Mouse (Mus musculus): Measurements from ENCODE around the gene Adh7.
A peak's percentile ranks its signal among the peaks of the same experiment; 100 is the strongest.

Gene Adh7

DNA sequence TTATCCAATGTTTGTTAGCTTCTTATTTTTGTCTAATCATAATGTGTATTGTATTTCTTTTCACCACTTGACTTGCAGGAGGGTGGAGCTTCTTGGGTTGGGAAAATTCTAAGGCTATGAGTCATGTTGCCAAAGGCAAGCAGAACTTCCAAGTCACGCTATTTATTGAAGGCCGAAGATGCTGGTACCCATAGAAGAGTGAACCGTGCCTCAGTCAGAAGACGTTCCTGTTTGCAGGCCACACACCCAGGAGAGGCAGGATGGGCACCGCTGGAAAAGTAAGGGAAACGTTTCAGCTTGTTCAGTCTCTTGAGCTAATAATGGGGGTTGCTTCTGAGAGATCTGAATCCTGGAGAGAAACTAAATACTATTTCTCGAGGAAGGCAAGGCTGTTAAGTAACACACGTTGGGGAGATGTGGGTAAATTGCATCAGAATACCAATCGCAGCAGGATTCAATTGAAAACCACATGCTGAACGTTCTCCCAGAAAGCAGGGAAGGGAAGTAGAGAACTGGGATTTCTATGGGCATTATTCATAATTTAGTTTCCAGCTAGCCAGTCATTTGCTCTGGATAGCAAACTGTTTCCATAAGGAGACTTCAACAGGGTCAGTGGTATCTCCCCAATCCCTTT, at the start of gene Adh7:
Gene Adh7, plus strand, starts transcription at position 130 of the 634 bp plus-strand sequence.
- no peak for DNase-seq (ENCODE audit: low spot score)

DNA sequence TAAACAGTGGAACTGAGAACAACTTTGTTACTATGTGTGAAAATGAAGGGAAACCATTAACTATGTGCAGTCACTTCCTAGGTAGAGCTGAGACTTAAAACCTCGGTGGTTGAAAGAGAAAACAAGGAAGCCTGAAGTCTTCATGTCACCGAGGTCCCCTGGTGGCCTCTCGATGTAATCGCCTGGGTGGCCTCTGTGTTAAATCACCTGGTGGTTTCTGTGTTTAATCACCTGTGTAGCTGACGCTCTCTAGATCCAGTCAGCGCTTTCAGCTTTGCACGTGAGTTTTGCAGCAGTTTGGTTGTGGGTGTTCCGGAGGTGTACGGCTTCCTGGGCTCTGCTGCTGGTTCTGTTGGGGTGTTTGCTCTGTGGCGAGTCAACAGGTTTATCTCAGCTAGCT, 44.3 kb upstream of the Adh7 start:
- no peak for DNase-seq (ENCODE audit: low spot score)

DNA sequence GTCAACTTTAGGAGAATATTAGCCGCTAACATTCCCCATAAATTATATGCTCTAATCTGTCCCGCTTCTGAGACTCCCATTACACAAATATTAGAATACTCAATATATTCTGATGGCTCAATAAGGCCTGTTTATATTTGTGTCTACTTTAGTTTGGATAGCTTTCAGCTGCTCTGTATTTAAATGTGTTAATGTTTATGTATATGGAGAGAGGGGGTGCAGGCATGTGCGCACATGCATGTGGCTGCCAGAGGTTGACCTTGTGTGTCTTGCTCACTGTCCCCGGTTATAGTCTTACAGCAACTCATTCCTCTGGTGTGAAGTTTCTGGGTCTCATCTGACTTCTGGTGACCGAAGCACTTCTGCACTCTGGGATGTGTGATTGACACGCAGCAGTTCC, 42.0 kb upstream of the Adh7 start:
- DNase-seq (ENCODE audit: low spot score), result no peak

DNA sequence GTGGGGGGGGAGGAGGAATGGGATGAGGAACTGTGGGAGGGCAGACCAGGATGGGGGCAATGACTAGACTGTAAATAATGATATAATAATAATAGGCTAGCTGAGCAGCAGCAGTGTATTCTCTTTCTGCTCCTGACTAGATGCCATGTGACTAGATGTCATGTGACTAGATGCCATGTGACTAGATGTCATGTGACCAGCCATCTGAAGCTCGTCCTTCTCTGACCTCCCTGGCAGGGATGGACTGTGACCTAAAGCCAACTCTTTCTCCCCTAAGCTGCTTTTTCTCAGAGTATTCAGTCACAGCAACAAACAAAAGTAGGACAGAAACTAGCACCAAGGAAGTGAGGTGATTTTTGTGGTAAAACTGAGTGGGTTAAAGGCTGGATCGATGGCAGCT, 35.5 kb upstream of the Adh7 start:
- DNase-seq (ENCODE audit: low spot score), result no peak

DNA sequence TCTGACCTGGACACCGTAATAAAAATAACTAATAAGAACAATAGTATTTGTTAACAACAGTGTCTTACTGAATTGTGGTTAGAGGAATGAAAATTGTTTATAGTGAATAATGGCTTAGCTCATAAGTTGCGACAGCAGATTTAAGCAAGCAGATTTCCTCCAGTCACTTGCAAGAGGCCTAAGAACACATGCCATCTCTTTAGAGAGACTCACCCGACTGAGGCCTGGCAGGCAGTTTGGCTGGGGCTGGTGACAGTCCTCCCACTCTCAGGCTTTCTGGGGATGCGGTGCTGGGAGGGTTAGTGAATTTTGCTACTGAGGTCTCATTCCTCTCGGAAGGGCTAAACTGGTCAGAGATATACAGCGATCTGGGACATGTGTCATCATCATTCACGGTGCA, 34.2 kb upstream of the Adh7 start:
- no peak for DNase-seq (ENCODE audit: low spot score)

DNA sequence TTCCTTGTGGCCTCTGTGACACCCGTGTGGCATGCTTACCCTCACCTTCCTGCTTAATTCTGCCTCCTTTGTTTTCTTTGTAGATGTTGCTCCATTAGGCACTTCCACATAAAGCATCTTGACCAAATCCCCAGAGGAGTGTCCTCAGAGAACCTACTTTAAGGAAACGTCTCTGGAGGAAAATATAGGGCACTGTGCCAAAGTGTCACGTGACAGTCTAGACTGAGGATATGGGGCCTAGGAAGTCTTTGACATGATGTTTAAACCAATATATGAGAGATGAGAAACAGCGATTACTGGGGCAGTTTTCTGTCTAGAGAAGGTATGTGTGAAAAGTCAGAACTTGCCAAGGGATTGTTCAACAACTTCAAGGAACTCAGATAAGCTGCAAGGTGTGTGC, 32.3 kb upstream of the Adh7 start:
- DNase-seq (ENCODE audit: low spot score), result no peak

DNA sequence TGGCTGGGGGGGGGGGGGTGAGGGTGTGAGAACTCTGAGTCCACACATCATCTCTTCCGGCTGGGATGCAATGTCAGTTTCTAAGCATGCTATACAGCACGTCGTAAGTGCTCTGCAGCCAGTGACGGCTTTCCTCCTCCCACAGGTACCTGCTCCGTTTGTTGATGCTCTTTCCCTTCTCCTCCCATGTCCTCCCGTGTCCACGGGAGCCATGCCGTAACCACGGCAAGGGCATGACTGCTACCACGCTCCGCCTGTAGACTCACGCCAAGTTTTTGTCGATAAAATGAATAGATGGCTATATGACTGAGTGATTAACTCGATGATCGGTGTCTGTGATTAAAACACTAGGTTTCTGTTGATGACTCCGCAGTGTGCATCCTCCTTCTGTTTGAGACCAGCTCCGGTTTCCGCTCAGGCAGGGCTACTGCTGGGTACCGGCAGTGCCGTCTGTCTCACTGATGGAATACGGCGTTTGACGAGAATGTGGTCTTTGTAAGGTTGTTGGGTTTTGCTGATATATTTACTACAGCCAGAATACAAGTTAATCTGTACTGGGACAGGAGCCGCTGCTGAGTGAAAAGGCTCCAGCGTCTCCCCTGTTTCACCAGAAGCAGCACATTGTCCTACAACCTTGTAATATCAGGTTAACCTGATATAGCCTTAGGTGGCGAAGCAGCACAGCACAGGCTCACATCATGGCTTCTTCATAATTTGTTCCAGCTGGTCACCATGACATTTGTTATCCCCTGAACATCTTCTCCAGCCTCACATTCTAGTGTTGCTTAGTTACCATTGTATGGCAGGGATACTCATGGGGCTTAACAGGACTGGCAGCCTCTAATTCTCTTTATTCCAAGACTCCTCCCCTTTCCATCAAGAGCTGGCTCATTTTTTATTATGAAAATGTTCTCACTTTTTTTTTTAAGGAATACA, 31.3 kb upstream of the Adh7 start:
- DNase-seq (ENCODE audit: low spot score), result no peak

DNA sequence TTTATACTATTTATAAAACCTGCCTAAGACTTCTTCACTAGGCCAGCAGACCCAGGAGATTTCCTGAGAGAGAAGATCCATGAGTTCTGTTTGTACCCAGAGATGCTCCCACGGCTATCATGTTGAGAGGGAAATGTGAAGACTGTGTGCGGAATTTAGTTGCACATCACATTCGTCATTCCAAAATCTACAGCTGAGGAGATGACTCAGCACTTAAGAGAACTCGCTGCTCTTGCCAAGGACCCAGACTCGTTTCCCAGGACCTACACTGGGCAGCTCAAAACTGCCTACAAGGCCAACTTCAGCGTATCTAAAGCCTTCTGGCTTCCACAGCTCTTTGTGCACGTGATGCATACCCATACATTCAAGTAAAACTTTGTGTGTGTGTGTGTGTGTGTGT, 25.3 kb upstream of the Adh7 start:
- no peak for DNase-seq (ENCODE audit: low spot score)

DNA sequence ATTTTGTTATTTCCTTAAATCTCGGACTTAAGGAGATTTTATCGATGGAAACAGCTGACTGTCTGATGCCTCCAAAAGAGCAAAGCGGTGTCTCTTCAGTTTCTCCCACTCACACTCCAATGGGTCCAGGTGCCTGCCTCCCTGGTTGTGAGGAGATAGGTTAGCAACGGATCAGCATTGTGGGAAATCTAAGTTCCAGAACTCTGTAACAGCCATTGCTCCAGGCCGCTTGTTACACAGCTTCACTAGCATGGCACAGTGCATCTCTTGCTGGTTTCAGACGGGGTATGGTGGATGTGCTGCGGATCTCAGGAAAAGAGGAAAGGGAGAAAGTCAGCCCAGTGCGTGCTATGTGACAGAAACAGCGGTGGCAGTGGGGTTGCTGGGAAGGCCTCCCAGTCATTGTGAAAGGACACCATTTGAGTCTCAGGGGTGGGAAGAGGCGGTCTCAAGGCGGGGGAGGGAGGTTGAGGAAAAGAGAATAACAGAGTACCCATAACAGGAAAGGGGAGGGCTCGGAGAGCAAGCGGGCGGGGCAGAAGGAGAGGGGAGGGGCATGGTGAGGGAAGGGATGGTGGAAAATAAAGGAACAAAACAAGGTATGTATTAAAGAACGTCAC, 23.8 kb upstream of the Adh7 start, which contains the start of gene 4930579F01Rik:
Gene 4930579F01Rik, minus strand, starts transcription at position 143 of the 620 bp plus-strand sequence.
- no peak for DNase-seq (ENCODE audit: low spot score)

DNA sequence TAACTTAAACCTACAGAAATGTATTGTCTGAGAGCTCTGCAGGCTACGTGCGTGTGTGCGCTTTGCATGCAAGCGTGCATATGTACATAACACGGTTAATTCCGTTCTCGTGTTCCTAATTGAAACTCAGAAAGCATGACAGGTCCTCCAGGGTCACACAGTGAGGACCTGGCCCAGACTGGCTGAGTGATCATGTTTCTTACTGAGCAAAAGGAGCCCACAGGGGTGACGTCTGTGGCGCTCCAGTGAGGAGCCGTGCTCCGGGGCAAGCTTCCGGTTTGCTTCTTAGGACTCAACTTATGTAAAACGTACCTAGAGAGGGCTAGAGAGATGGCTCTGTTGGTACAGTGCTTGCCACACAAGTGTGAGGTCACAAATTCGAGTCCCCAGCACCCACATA, 20.5 kb upstream of the Adh7 start:
- DNase-seq (ENCODE audit: low spot score), result no peak

DNA sequence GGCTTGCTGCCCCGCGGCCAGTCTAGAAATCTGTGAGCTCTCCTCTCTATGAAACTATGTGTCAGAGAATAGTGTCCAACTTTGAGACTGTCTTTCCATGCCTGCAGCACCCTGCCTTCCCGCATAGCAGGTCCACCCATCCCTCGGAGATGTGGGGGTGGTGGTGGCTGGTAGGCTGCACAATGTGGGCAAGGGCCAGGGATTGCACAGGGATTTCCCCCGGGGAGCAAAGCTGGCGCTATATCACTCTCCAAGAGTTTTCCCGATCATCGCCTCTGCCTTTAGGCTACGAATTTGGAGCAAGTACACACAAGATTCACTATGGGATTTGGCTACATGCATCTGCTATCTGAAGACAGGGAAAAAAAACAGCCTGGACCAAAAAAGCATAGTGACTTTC, 20.0 kb upstream of the Adh7 start:
- DNase-seq (ENCODE audit: low spot score), result no peak

DNA sequence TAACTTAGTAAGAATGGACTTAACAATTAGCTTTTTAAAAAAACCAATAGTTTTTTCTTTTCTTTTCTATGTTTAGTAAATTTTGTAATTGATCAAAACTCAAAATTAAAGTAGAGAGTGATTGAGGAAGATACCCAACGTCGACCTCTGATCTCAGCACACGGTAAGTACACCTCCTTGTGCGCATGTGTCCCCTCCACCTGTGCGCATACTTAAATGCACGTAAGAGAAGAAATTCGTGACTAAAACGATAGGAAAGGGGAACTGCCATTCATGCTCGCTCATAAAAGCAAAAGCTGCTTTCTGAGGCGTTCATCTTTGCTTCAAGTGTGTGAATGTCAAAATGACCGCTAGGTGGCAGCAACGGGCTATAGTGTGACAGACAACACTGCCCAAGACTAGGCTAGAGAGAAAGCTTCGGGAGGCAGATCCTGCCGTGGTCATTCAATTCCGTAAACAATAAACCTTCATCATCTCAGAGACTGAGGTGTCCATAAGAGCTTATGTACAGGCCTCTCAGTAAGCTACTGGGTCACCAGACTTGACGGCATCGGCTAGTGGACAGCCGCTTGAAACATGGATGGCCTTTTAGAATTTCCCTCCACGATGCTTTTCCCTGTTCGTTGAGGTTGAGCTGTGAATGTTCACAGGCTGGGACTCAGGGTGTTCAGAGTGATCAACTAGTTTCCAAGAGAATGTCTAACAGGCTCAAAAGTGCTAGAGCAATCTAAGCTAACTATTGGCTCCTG, 19.4 kb upstream of the Adh7 start:
- DNase-seq (ENCODE audit: low spot score), result peak; percentile 95

DNA sequence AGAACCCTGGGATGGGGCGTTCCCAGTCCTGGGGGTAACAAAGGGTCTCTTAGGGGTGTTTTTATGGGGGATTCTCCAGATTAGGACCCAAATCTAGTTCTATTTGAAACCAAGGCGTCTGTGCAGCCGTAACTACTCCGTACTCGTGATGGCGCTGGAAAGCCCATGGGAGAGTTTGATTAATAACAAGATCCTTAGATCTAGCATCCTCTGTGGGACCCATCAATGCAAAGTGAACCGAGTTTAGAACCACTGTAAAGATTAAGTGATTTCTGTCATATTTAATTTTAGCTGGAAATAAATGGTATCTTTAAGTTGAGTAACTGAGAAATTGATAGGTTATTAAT, 18.9 kb upstream of the Adh7 start:
- DNase-seq (ENCODE audit: low spot score), result no peak

DNA sequence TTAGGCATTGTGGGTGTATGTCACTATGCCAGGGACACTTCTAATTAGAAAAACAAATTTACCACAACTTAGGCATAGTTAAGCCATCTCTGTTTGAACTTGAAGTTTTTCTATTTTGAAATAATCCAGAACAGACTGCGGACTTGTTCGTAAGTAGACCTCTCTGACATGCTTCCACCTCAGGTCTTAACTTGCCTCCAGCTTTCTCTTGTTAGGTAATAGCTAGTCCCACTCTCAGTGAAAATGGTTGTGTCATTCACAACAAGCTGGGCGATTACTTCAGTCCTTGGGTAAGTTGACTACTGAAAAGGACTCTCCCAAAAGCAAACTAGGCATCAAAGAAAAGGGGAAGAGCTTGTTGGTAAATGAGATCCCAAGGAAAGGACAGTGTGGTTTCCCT, 8.7 kb upstream of the Adh7 start:
- DNase-seq (ENCODE audit: low spot score), result no peak

DNA sequence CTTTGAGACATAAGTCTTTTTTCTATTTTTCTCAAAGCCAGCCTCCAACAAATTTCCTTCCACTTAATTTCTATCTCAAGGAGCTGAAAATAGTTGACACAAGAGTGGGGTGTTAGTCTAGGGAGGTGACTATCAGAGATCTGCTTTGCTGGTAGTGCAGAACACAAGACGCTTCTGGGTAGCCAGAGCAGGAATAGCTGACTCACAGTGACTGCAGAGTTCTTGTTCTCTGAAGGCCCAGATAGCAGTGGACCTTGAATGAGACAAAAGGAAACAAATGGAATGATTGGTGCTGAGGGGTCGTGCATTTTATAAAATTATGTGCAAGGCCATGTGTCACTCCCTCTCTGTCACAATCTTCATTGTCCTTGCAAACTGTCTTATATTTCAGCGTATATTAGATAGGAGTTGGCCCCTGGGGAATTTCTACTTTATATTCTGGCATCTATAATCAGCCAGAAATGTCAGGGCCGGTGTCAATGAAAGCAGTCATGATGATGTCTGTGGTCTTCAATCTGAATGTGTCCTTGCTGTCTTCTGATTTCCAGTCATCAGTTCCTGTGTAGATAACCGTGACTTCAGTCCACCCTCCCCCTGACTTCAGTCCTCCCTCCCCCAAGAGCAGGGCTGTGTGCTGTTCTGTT, 7.0 kb upstream of the Adh7 start:
- DNase-seq (ENCODE audit: low spot score), result no peak

DNA sequence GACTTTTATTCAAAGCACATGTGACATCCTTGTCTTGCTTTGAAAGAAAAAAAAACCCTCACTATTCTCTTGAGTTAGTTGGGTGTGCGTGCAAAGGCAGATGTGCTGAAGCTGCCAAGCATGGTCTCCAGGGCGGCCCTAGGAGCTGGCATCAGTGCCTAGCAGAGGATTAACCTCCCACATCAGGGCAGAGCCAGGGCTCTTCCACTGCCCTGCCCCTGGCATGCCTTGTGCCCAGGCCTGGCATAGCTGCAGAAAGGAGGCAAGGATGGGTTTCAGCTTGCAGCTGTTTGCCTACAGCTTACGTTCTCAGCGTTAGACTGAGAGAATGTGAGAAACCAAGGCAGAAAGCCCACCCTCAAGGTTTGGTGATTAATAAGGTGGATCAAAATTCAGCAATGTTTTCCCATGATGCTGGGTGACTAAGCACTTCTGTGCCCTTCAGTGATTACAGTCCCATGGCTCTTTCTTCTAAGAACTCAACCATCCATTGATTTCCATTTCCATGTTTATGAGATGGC, 5.1 kb upstream of the Adh7 start:
- no peak for DNase-seq (ENCODE audit: low spot score)

DNA sequence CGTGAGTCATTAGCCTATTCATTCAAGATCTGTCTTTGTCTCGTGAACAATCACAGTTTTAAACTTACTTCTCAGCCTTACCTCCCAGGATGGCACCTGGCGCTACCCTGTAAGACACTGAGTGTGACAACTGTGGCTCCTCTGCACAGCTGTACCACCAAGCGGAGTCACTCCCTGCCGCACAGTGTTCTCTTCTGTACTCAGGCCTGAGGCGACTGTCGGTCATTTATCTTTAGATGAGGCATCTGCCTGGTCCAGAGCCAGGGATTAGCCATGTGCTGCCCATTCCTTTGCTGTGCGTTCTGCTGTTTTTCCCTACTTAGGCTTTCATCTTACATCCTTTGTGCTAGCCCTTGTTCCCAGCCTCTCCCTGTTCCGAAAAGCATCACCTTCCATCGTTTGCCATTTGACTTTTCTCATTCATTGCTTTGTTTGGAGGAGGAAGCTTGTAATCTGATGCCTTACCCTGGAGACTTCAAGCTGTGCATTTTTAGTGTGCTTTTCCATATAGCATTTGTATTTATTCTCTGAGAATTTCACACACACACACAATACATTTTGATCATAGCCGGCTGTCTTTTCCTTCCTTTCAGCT, 2.1 kb upstream of the Adh7 start:
- no peak for DNase-seq (ENCODE audit: low spot score)

DNA sequence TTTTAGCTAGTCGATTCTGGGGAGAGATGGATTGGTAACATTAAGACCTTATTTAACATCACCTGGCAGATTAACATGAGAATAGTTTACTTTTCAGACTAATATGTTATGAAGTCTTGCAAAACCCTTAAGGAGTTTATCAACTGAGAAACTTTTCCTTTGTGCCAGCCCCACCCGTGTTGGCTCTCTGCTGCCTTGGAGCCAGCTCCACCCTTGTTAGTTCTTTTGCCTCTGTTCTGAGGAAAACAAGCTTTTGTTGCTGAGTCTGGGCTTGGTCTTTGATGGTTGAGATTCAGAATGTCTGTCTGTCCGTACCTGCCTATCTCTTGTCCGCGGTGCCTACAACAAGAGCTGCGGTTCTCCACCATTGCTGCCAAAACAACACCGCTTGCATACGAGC, 1.5 kb upstream of the Adh7 start:
- DNase-seq (ENCODE audit: low spot score), result no peak

DNA sequence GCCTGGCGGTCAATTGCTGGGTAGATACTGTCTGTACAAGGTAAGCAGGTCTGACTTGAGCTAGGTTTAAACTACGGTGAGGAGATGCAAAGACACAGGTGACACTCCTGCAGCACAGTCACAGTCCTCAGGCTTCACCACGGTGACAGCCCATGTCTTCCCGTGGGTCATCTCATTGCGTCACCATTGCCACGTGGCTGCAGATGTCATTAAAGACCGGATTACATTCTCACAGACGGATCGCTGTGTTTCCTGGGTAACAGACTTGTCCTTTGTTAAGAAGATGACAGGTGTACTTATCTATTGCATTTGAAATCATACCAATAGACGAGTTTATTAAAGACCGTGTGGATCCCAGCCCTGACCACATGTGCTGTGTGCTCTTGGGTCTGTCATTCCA, 3.6 kb downstream of the Adh7 start:
- no peak for DNase-seq (ENCODE audit: low spot score)

DNA sequence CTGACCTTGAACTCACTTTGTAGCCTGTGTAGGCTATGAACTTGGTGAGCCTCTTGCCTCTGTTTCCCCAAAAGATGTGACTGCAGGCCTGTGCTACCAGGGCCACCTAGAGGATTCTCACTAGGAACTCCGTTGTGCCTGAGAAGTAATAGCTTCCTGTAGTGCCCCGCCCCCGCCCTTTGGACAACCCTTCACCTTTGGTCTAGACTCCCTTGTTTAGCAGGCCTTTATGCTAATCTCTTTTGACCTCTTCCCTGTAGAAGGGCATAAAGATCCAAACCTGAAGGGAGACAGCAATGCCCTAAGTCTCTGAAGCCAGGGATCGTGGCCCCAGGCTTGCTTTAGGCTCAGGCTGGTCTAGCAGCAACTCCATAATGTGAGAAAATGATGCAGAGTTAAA, 5.0 kb downstream of the Adh7 start:
- DNase-seq (ENCODE audit: low spot score), result no peak

DNA sequence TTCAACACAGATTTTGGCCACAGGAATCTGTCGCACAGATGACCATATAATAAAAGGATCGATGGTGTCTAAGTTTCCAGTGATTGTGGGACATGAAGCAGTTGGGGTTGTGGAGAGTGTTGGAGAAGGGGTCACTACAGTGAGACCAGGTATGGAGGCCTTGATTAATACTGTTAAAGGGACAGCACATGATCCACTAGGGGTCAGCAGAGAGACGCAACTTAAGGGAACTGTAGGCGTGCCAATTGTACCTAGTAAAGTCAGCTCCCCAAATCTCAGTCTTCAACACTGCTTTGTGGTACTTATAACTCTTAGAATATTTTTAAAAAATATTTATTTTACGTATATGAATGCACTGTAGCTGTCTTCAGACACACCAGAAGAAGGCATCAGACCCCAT, 5.4 kb downstream of the Adh7 start:
- peak; percentile 77 for DNase-seq (ENCODE audit: low spot score)
